Mouse (Mus musculus): Measurements from ENCODE around the gene Osbpl10. TPM values are rescaled to one million over a fixed set of nuclear protein-coding genes. Genes with fewer than 3 reads are reported as not detected.
A peak's percentile ranks its signal among the peaks of the same experiment; 100 is the strongest.

Gene Osbpl10
- polyA plus RNA-seq, 1 experiment, result 1.7 TPM

DNA sequence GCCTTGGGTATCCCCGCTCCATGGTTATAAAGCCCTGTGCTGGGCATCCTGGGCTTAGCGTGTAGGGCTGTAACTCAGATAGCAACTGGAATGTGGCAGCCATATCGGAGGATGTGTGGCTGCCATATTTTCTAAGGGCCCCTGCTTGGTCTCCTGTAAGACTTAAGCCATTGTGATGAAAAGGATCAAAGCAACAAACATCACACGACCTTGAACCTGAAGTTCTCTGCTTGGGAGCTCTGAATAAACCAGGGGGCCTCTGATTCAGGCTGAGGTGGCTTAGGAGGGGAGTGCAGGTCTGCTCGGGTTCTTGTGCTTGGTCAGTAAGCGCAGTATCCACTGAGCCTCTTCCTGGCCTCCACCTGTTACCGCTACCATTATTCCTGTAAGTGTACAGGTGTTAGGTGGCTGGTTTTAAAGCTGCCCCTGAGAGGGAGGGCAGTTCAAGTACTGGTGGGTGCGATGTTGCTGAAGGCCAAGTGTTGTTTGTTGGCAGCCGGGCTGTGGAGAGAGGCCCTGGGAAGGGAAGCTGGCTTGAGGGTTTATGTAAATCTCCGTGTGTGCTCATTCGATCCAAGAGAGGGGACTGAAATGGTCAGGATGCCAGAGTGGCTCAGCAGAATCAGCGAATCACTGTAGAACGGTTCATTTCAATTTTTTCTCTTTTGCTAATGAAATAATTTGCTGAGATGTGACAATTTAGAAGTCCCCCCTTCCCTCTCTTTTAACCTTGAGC is 64.8 kb downstream of the Osbpl10 start:
- no peak overlapping the region for H3K4me2 ChIP-seq (ENCODE audit: low read depth)
- no peak for TF ChIP-seq MYOG (IDR thresholded peaks at IDR 0.05; ENCODE audit: control insufficient read depth in 1 of 3, insufficient read depth in 1 of 3, insufficient read length in 2 of 3, low read depth in 2 of 3)
- no peak for TF ChIP-seq POLR2A (IDR thresholded peaks at IDR 0.05; ENCODE audit: insufficient read length, low read depth)
- TF ChIP-seq TCF12 (IDR thresholded peaks at IDR 0.05; ENCODE audit: insufficient read depth, poor library complexity, severe bottlenecking), result no peak
- TF ChIP-seq E2F4 (IDR thresholded peaks at IDR 0.05; ENCODE audit: insufficient read depth), result no peak
- no peak for TF ChIP-seq TCF3 (IDR thresholded peaks at IDR 0.05; ENCODE audit: insufficient read length, low read depth)
- no peak for TF ChIP-seq SRF (IDR thresholded peaks at IDR 0.05; ENCODE audit: control insufficient read depth, insufficient read length, low read depth)
- TF ChIP-seq USF1 (IDR thresholded peaks at IDR 0.05; ENCODE audit: low read depth), result no peak
- TF ChIP-seq CEBPB (IDR thresholded peaks at IDR 0.05; ENCODE audit: insufficient read depth, poor library complexity, severe bottlenecking), result no peak
- no peak for TF ChIP-seq MYOD1 (IDR thresholded peaks at IDR 0.05; ENCODE audit: control insufficient read depth in 1 of 3, insufficient read length in 2 of 3, low read depth in 2 of 3)
- TF ChIP-seq POLR2AphosphoS2 (IDR thresholded peaks at IDR 0.05; ENCODE audit: insufficient read length, low read depth), result no peak
- no peaks in the 10 kb centered on the region for H3K79me2 ChIP-seq (ENCODE audit: control insufficient read depth, insufficient read depth)
- no peak overlapping the region for H3ac ChIP-seq (ENCODE audit: control insufficient read depth, insufficient read length)
- H3K36me3 ChIP-seq (ENCODE audit: control insufficient read depth, insufficient read depth), result no peaks in the 10 kb centered on the region
- H3K4me3 ChIP-seq, result no peak overlapping the region
- H3K27me3 ChIP-seq (ENCODE audit: control insufficient read depth, insufficient read depth, insufficient read length), result no peaks in the 10 kb centered on the region

DNA sequence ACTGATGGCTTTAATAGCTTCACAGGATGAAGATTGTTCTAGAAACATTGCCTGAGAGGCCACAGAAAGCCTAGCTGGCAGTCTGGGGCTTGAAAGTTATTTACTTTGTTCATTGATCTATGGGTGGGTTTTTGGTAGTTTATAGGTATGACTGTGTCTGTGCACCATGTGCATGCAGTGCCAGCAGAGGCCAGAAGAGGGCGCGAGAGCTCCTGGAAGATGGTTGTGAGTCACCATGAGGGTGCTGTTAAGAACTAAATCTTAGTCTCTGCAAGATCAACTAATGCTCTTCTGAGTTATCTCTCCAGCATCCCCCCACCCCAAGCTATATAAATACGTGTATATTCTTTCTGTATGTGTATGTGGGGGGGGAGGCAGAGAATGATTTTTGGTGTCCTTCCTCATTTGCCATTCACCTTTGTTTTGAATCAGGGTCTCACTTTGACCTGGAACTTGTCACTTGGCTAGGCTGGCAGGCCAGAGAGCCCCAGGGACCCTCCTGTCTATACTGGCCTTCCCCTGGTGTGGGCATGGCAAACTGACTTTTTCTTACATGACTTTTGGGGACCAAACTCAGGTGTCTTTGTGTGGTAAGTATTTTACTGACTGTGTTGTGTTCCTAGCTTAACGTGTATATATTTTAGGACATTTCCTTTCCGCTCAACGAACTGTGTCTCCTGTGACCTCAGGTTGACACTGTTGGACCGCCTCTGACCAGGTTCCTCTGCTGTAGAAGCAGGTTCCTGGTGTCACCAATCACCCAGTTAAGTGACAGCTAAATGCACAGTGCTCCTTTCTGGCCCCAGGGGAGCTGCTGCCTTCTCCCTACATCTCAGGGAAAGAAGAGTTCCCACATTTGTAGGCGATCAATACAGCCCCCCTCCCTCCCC is 65.8 kb downstream of the Osbpl10 start:
- Histone ChIP-seq H3K4me2 (ENCODE audit: low read depth) (no peak overlapping the region), H3K36me3 (ENCODE audit: control insufficient read depth, insufficient read depth) (no peaks in the 10 kb centered on the region), H3K79me2 (ENCODE audit: control insufficient read depth, insufficient read depth) (no peaks in the 10 kb centered on the region), H3K4me3 (no peak overlapping the region), H3ac (ENCODE audit: control insufficient read depth, insufficient read length) (no peak overlapping the region), H3K27me3 (ENCODE audit: control insufficient read depth, insufficient read depth, insufficient read length) (no peaks in the 10 kb centered on the region)
- TF ChIP-seq TCF12 (IDR thresholded peaks at IDR 0.05; ENCODE audit: insufficient read depth, poor library complexity, severe bottlenecking), result no peak
- no peak for TF ChIP-seq TCF3 (IDR thresholded peaks at IDR 0.05; ENCODE audit: insufficient read length, low read depth)
- TF ChIP-seq USF1 (IDR thresholded peaks at IDR 0.05; ENCODE audit: low read depth), result no peak
- no peak for TF ChIP-seq SRF (IDR thresholded peaks at IDR 0.05; ENCODE audit: control insufficient read depth, insufficient read length, low read depth)
- no peak for TF ChIP-seq MYOD1 (IDR thresholded peaks at IDR 0.05; ENCODE audit: control insufficient read depth in 1 of 3, insufficient read length in 2 of 3, low read depth in 2 of 3)
- no peak for TF ChIP-seq POLR2AphosphoS2 (IDR thresholded peaks at IDR 0.05; ENCODE audit: insufficient read length, low read depth)
- TF ChIP-seq POLR2A (IDR thresholded peaks at IDR 0.05; ENCODE audit: insufficient read length, low read depth), result no peak
- no peak for TF ChIP-seq MAX (IDR thresholded peaks at IDR 0.05; ENCODE audit: low read depth)
- TF ChIP-seq REST (IDR thresholded peaks at IDR 0.05; ENCODE audit: insufficient read depth, insufficient read length), result no peak
- TF ChIP-seq CEBPB (IDR thresholded peaks at IDR 0.05; ENCODE audit: insufficient read depth, poor library complexity, severe bottlenecking), result no peak
- TF ChIP-seq E2F4 (IDR thresholded peaks at IDR 0.05; ENCODE audit: insufficient read depth), result no peak
- TF ChIP-seq MYOG (IDR thresholded peaks at IDR 0.05; ENCODE audit: control insufficient read depth in 1 of 3, insufficient read depth in 1 of 3, insufficient read length in 2 of 3, low read depth in 2 of 3), result no peak

DNA sequence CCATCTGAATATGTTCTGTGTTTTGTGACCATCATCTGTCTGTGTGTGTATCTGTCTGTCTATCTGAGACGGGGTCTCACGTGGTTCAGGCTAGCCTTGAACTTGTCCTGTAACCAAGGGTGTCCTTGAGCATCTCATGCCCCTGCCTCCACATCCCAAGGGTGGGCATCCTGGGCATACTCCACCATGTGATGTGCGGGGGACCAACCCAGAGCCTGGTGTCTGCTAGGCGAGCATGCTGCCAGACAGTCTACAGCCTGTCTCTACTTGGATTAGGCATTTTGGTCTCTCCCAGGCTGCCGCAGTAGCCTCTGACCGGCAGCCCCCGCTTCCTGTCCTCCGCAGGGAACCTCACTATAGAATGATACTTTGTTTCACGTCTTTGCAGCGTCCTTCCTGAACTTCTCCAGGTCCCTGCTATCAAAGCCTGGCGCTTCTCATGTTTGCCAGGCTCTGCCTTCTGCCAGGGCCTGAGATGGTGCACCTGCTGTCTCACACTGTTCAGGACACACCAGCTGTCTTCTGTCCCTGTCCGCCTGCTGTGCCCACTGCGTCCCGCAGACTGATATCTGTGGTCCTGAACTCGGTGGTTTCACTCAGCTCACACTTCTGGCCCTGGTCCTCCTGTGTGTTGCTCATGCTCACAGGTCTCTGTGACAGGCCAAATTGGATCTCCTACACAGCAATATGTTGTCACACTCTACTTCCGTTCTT is 66.9 kb downstream of the Osbpl10 start:
- Histone ChIP-seq H3K27me3 (ENCODE audit: control insufficient read depth, insufficient read depth, insufficient read length) (no peaks in the 10 kb centered on the region), H3K36me3 (ENCODE audit: control insufficient read depth, insufficient read depth) (no peaks in the 10 kb centered on the region), H3K4me2 (ENCODE audit: low read depth) (no peak overlapping the region), H3K79me2 (ENCODE audit: control insufficient read depth, insufficient read depth) (no peaks in the 10 kb centered on the region), H3K4me3 (no peak overlapping the region), H3ac (ENCODE audit: control insufficient read depth, insufficient read length) (no peak overlapping the region)
- TF ChIP-seq MYOD1 (IDR thresholded peaks at IDR 0.05; ENCODE audit: control insufficient read depth in 1 of 3, insufficient read length in 2 of 3, low read depth in 2 of 3), result peak in 2 of 3 experiments; percentile 7 to 75
- no peak for TF ChIP-seq SRF (IDR thresholded peaks at IDR 0.05; ENCODE audit: control insufficient read depth, insufficient read length, low read depth)
- no peak for TF ChIP-seq POLR2AphosphoS2 (IDR thresholded peaks at IDR 0.05; ENCODE audit: insufficient read length, low read depth)
- no peak for TF ChIP-seq CEBPB (IDR thresholded peaks at IDR 0.05; ENCODE audit: insufficient read depth, poor library complexity, severe bottlenecking)
- TF ChIP-seq USF1 (IDR thresholded peaks at IDR 0.05; ENCODE audit: low read depth), result no peak
- TF ChIP-seq TCF3 (IDR thresholded peaks at IDR 0.05; ENCODE audit: insufficient read length, low read depth), result no peak
- TF ChIP-seq E2F4 (IDR thresholded peaks at IDR 0.05; ENCODE audit: insufficient read depth), result no peak
- no peak for TF ChIP-seq MAX (IDR thresholded peaks at IDR 0.05; ENCODE audit: low read depth)
- no peak for TF ChIP-seq REST (IDR thresholded peaks at IDR 0.05; ENCODE audit: insufficient read depth, insufficient read length)
- TF ChIP-seq POLR2A (IDR thresholded peaks at IDR 0.05; ENCODE audit: insufficient read length, low read depth), result no peak
- no peak for TF ChIP-seq TCF12 (IDR thresholded peaks at IDR 0.05; ENCODE audit: insufficient read depth, poor library complexity, severe bottlenecking)
- peak in 2 of 3 experiments; percentile 19 to 50 for TF ChIP-seq MYOG (IDR thresholded peaks at IDR 0.05; ENCODE audit: control insufficient read depth in 1 of 3, insufficient read depth in 1 of 3, insufficient read length in 2 of 3, low read depth in 2 of 3)

DNA sequence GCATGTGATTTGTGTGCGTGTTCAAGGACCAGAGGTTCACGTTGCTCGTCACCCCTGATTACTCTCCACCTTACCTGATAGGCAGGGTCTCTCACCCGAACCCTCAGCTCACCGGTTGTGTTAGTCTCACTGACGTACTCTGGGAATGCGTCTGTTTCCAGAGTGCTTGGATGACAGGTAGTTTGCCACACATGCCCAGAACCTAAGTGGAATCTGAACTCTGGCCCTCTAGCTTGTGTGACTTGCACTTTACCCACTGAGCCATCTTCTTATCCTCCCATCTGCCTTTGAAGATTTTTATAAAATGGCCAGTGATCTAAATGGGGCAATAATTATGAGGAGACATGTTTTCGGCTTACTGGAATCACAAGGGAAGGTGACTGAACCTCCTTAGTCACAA is 68.3 kb downstream of the Osbpl10 start:
- H3K27me3 ChIP-seq (ENCODE audit: control insufficient read depth, insufficient read depth, insufficient read length), result no peaks in the 10 kb centered on the region
- no peaks in the 10 kb centered on the region for H3K36me3 ChIP-seq (ENCODE audit: control insufficient read depth, insufficient read depth)
- no peaks in the 10 kb centered on the region for H3K79me2 ChIP-seq (ENCODE audit: control insufficient read depth, insufficient read depth)
- H3ac ChIP-seq (ENCODE audit: control insufficient read depth, insufficient read length), result no peak overlapping the region
- TF ChIP-seq TCF3 (IDR thresholded peaks at IDR 0.05; ENCODE audit: insufficient read length, low read depth), result no peak
- no peak for TF ChIP-seq MYOG (IDR thresholded peaks at IDR 0.05; ENCODE audit: control insufficient read depth in 1 of 3, insufficient read depth in 1 of 3, insufficient read length in 2 of 3, low read depth in 2 of 3)
- H3K4me3 ChIP-seq, result no peak overlapping the region
- no peak overlapping the region for H3K4me2 ChIP-seq (ENCODE audit: low read depth)

Data from myocyte (in vitro differentiated cells).